Mouse (Mus musculus) liver, adult 2 months (tissue): ENCODE measurements around the gene Emc3.

Source experiments
- CTCF ChIP-seq: fragments of 200-500 bp; IDR thresholded peaks from 2 replicates; pipeline ENCODE4 v1.5.1; 2011; ENCODE audit warnings: low read depth, low read length, control low read depth
- POLR2A ChIP-seq: fragments of 200-500 bp; IDR thresholded peaks from 2 replicates; pipeline ENCODE4 v1.6.1; 2011; ENCODE audit warnings: low read length, control low read depth; ENCODE audit not compliant: insufficient read depth; ENCODE audit errors: extremely low read depth

GRCm38 (mm10) chr6:113579306-113579705 is 47.9 kb upstream of the Emc3 start:
- TF ChIP-seq CTCF (no peak), POLR2A (no peak)
